Mouse (Mus musculus): ENCODE results near the gene Itpripl2. TPM values are rescaled to one million over a fixed set of nuclear protein-coding genes. Genes with fewer than 3 reads are reported as not detected.

The Itpripl2 gene
- total RNA-seq (2021), result 1 to 10 TPM; 5.2 to 8.2 TPM
- long read RNA-seq, experiment 1, result 0 reads
- long read RNA-seq, experiment 2, result 0 reads

DNA sequence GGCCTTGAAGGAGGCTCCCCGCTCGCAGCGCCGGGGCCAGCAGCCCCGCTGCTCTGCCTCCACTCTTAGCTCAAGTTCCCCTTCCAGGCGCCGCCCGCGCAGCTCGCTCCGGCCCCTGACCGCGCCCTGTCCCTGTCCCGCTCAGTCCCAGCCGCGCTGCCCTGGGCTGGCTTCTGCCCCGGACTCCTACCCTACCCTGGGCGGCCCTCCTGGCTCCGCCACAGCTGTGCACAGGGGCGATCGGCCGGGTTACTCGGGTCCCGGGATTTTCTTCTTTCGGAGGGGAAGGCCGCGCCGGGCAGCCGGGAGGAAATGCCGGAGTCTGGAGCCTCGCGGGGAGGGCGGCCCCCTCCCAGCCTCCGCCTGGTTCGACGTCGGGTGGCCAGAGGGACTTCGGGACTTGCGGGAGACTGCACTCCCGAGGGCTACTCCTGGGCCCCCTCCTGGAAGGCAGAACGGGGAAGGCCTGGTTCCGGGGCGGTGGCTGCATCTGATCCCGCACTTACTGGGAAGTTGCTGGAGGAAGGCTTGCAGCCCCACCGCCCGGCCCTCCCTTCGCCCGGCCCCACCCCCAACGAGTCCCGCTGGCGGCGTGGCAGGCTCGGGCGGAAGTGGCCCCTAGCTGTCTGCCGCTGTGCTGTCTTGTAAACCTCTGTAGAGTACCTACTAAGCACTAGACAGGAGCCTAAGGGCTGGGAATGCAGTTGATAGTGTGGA, at the start of gene Itpripl2:
Itpripl2 (minus strand) TSS at position 545 of the 717 bp plus-strand sequence.
- peak; percentile 75 for DNase-seq (ENCODE audit: low spot score)

DNA sequence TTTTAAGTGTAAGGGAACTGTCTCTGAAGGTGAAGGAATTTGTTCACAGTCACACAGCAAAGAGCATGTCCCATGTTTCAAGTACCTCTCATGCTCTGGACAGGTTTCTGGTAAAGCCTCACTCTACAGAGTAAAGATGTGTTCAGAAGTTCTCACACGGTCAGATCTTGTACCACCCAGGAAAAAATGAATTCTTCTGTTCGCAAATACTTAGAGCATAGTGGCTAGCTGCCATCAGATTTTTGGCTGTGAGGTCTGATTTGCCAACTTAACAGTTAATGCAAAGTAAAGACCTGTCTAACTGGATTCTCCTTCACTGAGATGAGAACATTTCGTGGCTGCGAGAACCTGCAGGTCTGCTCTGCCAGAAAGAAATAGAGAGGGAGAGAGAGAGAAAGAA, 43.3 kb upstream of the Itpripl2 start:
- no peak for DNase-seq (ENCODE audit: low spot score)

DNA sequence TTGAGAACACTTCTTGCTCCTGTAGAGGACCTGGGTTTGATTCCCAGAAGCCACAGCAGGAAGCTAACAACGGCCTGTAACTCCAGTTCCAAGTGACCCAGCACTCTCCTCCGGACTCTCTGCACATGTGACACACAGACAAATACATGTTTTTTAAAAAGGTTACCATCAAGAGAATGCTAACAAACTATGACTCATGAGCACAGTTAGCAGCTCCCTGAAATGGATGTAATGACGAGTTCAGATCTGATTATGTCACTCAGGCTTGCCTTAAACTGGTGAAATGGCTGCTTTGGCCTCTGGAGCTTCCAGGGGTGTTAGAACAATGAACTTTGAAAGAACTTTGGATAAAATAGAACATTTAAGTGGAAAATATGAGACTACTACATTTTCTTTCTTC, 42.6 kb upstream of the Itpripl2 start:
- DNase-seq (ENCODE audit: low spot score), result no peak

DNA sequence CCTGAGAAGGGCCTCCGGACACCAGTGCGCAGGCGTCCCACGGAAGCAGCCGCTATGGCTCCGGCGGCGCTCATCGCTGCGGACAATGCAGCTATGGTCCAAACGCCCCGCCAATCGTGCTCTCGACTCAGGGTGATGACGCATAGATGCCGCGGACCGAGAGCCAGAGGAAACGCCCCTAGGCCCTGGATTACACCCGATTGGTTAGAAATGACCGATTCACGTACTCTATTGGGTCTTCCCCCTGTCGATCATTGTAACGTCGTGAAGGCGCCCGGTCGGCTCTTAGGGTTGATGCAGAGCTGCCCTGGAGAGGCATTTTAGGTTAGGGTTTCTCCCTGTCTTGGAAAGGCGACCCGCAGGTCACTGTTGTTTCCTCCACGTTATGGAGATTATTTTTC, 41.4 kb upstream of the Itpripl2 start, which contains the start of gene Coq7:
Coq7 (minus strand) TSS at position 179 of the 401 bp plus-strand sequence.
- DNase-seq (ENCODE audit: low spot score), result peak; percentile 97

DNA sequence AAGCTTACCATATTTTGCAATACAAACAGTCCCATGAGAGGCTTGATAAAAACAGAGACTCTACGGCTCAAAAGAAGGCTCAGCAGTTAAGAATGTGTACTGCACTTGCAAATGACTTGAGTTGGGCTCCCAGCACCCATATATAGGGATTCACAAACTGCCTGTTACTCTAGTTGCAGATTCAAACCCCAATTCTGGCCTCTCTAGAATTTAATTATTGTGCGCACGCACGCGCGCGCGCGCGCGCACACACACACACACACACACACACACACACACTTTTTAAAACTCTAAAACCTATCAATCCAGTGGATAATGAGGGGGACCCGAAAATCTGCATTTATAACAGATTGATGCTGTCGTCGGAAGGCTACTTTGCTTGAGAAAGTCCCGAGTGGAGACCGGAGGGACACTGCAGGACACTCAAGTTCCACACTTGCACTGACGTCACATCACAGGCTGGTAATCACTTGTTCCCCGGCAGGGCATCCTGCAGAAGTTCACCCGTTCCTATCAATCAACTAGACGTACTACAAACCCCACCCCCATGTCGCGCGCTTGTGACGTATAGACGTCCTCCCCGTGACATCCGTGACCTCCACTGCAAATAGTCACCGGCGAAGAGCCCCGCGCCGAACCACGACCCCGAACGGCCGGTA, 40.9 kb upstream of the Itpripl2 start:
- peak; percentile 98 for DNase-seq (ENCODE audit: low spot score)

DNA sequence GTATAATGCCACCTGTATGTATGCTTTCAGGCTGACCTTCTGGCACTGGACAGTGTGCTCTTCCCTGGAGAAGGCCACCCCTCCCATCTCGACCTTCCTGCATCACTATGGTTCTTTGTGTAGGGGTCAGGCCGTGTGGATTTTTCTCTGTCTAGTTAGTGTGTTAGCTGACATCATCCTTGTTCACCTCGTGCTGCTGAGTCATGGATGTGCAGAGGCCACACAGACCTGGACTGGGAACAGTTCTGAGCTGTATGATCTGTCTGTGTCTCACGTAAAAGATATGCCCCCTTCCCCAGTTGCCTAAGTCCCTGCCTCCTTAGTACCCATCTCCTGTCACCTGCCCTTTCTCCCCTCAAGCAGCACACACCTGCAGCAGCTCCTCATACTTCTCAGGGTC, 35.2 kb upstream of the Itpripl2 start:
- DNase-seq (ENCODE audit: low spot score), result no peak

DNA sequence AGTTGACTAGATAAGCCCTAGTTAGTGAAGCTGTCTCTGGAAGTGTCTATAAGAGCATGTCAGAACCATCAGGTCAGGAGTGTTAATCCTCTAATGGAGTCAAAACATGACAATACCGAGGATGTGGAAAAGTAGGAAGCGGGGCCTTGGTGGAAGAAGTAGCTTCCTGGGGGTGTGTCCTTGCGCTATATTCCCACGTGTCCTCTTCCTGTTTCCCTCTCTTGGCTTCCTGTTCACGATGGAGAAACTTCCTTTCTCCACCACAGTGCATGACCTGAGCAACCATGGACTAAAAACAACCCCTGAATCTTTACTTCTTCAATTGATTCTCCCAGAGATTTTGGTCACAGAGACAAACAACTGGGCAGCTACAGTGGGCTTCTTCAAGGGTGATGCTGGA, 30.3 kb upstream of the Itpripl2 start:
- DNase-seq (ENCODE audit: low spot score), result no peak

DNA sequence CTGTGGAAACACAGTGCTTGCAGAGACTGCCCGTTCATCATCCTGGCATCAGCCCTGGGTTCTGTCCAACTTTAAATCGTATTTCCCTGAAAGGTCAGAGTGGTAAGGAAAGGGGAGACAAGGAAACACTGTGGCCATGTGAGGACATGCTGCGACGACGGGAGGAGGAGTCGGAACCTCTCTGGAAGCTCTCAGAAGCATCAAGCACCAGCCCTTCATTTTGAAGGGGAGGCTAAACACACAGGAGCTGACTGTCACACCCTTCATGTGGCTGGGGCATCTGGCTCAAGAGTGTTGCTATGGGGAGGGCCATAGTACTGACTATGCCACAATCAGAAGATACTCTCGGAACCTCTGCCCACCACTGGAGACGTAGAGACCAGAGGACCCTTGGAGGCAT, 27.9 kb upstream of the Itpripl2 start:
- DNase-seq (ENCODE audit: low spot score), result no peak

DNA sequence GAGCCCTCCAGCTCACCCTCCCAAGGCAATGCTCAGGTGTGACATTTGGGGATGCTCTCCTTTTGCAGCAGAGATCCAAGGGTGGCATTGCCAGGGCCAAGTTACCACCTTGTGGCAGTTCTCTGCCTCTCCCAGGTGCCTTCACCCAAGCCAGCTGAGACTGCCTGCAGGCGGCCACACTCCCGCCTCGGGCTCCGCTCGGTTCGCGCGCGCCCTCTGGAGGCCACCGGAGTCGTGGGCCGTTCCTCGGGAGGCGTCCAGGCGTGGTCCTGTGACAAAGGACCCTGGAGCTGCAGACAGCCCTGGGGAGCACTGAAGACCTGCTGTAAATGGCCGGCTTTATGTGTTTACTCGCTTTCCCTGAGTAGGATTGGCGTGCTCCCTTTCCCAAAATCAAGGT, 26.9 kb upstream of the Itpripl2 start:
- DNase-seq (ENCODE audit: low spot score), result peak; percentile 74

DNA sequence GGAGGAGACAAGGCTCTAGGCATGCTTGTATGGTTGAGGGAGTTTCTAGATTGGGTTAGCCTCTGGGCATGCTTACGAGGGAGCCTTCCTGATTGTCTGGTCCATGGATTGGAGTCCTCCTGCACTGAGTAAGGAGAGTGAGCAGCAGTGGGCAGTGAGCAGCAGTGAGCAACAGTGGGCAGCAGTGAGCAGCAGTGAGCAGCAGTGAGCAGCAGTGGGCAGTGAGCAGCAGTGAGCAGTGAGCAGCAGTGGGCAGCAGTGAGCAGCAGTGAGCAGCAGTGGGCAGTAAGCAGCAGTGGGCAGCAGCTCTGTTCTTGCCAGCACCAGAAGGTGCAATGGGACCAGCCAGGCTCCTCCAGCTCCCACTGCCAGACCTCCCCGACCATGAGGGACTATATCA, 26.0 kb upstream of the Itpripl2 start:
- no peak for DNase-seq (ENCODE audit: low spot score)

DNA sequence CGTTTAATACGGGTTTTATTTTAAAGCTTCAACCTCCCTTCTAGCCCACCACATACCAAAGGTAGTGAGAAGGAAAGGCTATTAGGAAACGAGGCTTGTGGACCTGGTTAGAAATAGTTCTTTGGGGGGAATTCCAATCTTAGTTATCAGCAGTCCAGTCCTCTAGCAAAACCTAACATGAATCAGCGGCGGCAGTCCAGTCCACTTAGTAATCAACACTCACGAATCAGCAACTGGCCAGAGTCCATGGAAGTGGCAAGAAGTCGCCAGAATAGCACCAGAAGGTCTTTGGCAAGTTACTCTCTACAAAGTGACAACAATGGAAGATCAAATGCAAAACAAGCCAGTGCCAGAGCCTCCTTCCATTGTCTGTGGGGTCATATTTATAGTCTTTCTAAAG, 16.8 kb upstream of the Itpripl2 start:
- DNase-seq (ENCODE audit: low spot score), result no peak

DNA sequence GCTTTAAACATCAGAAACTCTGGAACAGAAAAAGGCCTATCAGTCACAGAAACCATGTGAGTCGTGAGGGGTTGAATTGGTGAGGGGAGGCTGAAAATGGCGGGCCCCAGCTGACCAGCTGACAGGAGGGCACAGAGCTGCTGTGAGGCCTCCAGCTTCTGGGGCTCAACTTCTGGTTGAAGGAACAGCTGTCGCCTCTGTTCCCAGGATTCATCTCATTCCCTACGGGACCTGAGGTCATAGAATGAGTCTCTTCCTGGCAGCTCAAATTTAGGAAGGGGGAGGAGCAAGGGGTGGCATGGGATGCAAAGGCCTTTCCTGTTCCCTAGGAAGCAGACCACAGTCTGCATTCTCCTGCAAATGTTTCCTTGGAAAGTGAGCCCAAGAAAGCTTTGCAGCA, 12.1 kb upstream of the Itpripl2 start:
- no peak for DNase-seq (ENCODE audit: low spot score)

DNA sequence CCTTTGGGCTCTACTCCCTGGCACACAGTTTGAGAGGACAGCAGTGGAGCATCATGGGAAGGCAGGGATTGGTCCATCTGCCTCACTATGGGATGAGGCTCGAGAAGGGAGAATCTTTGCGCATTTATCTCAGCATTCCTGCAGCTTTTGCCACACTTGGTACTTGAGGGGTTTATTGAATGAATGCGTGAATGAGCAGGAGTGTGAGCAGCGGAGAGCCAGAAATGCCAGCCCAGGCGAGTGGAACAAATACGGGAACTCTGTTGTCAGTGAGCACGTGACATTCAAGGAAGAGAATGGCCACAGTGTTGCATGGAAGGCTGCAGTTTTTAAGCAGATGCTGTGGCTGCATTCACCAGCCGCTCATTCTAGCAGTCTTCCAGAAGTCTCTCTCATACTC, 10.6 kb upstream of the Itpripl2 start:
- no peak for DNase-seq (ENCODE audit: low spot score)

DNA sequence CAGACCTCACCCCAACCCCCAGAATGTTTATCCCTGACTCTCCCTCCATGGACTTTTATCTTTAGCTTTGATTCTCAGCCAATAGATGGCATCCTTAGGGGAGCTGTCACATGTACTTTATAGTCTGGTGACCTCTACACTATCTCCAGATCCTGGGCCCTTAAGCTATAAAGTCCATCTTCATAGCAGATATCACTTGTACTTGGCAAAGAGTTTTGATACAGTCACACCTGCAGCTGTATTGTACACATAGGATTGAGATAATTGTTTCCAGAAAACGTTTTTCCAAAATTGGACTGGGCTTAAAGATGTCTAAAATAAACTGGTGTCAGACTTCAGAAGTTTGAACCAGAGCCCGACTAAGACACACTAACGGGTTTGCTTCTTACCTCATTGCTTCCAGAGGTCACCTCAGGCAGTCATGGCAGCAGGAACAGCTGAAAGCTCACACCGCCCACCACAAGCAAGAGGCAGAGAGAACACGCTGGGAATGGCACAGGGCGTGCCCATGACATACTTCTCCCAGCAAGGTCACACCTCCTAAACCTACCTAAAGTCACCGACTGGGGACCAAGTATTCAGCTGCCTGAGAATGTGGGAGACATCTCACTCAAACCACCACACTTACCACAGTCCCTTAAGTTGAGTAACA, 8.1 kb upstream of the Itpripl2 start:
- DNase-seq (ENCODE audit: low spot score), result peak; percentile 22

DNA sequence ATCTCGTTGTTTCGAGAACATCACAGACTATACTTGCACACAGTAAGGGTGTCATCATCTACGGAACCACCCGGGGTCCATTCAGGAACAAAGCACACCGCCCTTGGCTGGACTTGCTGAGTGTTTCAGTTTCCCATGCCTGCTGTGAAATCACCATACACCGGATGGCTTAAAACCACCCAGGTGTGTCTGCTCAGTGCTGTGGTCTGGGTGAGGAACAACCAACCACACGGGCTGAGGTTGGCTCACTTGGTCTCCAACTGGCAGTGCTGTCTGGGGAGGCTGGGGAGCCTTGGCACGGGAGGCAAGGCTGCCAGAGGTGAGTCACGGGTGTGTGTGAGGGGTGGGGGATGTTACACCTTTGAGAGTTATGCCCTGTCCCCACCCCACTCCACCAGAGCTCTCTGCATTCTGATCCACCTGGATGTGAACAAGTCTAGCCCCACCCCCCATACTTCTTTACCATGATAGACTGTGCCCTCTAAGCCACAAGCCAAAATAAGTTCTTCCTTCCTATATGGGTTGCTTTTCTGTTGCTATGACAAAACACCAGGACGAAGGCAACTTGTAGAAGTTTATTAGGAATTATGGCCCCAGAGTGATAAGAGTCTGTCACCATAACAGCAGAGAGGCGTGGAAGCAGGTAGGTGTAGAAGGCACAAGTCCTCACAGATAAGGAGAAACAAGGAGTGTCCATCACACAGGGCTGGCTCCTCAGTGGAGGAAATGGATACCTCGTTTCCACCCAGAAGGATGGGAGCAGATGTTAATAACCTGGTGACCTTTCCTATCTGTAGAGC, 7.4 kb upstream of the Itpripl2 start:
- no peak for DNase-seq (ENCODE audit: low spot score)

DNA sequence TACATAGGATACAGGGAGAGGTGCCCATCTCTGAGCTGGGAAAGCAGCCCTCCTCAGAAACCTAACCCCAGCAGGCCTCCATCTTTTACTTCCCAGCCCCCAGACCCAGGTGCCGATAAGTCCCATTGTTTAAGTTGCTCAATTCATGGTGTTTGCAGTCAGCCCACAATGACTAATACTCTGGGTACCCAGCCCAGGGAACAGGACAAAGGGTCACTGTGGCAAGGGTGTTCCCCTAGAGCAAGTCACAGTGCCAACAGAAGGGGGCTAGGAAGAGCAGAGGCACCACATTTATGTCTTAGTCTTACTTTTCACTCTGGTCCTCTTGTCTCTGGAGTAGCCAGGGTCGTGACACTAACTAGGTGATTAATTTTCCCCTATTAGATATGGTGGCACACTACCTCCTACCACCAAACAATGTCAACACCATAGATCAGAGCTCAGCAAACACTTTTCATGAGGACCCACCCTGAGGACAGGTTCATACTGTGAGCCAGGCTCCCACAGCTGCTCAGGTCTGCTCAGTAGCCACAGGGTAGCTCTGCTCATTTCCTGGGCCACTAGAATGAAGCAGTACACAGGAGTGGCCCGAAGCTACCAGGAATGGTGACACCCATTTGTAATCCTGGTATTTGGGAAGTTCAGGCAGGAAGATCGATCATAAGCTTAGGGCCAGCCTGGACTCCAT, 3.3 kb upstream of the Itpripl2 start:
- no peak for DNase-seq (ENCODE audit: low spot score)

DNA sequence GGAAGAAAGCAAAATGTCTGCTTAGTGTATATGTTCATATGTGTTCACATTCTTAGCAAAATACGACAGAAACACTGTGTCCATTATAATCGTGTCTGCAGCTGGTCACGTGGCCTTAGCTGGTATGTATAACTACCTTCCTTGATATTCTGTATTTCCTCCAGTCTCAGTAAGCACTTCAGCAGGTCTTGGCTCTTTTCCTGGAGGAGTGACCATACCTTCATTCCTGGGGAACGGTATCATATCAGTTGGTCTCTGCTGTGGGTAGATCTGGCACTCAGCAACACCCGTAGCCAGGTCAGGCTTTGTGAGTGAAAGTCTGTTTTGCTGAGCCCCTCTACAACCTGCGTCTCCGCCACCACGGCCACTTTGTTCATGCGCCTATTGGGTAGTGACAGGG, 2.1 kb upstream of the Itpripl2 start:
- no peak for DNase-seq (ENCODE audit: low spot score)

DNA sequence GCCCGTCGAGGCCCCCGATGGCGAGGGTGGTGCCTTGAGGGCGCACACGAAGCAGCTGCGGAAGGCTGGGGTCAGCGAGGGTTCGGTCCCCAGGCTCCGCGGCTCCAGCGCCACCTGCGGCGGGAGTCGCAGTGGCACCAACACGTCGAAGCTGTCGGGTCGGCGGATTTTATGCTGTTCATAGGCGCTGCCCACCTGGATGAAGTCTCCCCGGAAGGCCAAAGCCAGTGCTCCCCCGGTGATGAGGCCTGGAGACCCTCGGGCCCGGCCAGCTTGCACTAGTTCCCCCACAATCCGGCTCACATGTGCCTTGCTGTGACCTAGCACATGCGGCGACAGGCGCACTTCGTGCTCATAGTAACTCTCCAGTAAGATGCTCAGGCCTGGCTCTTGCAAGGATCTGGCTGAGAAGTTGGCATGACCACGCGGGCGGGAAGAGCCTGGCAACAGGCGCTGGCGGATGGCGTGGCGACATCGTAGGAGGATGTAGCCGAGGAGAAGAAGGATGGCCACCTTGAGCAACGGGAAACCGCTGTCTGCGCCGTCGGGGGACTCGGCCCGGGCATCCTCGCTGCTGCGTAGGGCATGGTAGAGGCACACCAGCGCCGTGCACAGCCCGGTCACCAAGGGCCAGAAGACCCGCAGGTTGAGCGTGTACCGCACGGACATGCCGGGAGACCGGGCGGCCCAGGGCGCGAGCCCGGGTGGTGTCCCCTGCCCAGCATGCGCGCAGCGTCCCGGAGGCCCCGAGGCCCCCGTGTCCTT, 927 bp downstream of the Itpripl2 start:
- DNase-seq (ENCODE audit: low spot score), result peak; percentile 11

DNA sequence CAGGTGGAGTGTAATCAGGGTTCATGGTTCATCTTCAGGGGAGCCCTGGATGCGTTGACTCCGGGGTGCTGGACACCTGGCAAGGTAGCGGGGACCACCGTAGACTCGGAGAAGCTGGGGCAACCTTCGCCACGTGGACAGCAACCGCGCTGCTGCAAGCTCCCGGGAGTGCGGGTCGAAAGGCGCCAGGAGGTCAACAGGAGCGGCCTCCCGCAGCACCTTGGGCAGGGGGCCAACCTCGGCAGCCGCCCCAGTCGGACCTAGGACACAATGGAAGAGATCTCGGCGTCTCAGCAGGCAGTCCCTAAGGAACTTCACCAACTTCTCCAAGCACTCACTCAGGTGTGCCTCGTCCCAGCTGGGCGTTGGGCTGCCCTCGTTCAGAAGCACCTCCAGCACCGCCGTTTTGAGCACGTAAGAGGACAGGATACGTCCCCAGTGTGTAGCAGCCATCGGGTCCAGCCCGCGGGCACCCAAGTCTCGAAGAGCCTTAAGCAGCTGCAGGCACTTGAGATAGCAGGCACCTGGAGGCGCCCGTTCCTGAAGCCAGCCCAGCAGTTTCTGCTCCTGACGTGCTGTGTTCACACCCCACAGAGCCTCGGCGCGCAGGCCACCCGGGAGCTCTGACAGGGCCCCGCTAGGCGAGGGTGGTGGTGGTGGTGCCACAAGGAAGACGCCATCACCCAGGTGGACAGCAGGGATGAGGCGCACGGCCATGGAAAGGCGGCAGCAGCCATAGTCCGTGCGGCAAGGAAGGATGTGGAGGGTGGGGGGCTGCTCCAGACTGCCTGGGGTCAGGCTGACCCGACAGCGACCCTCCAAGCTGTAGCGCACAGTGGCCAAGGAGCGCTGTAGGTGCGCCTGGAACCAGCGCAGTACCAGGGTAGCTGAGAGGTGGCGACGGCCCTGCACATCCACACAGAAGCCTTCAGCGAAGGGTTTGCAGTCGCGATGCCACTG, 1.8 kb downstream of the Itpripl2 start:
- DNase-seq (ENCODE audit: low spot score), result no peak

All from gastrocnemius, adult 18-20 months (tissue).